Mouse (Mus musculus) c-Kit-positive CD71-positive TER-119-negative erythroid progenitor cells, embryonic 14.5 days (primary cell): Measurements from ENCODE around the gene Fbxl16.

Experiments
- DNase-seq: peaks from one replicate; pipeline ENCODE4 v3.0.0-alpha.2; 2013; ENCODE audit warnings: low read depth

Gene Fbxl16

DNA sequence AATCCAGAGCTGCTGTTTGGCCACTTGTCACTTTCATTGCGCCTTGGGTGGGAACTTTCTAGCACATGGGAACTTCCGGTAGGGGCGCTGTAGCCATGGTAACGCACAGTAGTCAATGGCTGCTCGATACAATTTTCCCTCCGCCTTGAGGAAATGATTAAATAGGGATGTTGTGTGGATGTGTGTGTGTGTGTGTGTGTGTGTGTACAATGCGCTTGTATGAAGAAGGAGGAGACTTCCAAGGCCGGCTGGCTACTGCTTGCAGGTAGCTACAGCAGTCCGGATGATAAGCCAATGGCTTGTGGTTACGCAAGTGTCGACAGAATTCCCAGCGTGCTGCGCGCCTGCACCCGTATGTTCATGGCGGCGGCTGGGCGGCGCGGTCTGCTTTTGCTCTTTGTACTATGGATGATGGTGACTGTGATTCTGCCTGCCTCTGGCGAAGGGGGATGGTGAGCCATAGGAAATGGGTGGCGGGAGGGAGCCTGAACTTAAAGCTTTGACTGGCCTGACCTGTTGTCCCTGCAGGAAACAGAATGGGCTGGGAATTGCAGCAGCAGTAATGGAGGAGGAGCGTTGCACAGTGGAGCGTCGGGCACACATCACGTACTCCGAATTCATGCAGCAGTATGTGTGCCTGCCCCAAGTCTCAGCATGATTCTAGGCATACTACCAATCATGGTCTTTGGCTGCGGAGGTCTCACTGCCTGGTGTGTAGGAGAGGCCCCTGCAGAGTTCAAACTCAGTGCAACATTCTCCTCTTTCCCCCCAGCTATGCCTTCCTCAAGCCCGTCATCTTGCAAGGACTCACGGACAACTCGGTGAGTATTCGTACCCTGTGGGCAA, 20.1 kb downstream of the Fbxl16 start, which contains the start of gene Jmjd8:
Gene Jmjd8 (plus strand): TSS at position 156 of the 846 bp plus-strand sequence.
- peak; percentile 69 for DNase-seq

DNA sequence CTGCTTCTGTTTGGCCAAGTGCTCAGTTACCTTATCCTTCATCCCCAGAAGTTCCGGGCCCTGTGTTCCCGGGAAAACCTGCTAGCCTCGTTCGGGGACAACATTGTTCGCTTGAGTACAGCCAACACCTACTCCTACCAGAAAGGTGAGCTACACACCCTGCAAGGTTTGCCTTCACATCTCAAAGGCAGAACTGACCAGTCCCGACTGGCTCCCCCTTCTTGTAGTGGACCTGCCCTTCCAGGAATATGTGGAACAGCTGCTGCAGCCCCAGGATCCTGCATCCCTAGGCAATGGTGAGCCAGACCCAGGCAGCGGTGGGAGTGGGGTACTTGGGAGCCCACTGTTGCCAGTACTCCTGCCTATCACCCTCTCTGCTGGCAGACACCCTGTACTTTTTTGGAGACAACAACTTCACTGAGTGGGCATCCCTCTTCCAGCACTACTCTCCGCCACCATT, 20.7 kb downstream of the Fbxl16 start:
- no peak for DNase-seq

DNA sequence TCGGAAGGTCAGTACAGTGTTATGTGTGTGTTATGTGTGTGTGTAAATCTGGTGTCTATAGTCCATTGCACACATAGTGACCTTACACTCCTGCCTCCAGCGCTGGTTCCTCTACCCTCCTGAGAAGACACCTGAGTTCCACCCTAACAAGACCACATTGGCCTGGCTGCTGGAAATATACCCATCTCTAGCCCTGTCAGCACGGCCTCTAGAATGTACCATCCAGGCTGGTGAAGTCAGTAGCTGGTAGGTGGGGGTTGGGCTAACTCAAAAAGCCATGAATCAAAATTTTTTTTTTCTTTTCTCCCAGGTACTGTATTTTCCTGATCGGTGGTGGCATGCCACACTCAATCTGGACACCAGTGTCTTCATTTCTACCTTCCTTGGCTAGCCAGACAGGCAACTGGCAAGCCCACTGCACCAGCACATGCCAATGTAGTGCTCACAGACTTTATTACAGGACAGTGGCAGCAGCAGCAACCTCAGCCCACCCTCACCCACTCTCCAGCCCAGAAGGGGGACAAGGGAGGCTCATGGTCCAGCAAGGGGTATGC, 21.4 kb downstream of the Fbxl16 start:
- no peak for DNase-seq

DNA sequence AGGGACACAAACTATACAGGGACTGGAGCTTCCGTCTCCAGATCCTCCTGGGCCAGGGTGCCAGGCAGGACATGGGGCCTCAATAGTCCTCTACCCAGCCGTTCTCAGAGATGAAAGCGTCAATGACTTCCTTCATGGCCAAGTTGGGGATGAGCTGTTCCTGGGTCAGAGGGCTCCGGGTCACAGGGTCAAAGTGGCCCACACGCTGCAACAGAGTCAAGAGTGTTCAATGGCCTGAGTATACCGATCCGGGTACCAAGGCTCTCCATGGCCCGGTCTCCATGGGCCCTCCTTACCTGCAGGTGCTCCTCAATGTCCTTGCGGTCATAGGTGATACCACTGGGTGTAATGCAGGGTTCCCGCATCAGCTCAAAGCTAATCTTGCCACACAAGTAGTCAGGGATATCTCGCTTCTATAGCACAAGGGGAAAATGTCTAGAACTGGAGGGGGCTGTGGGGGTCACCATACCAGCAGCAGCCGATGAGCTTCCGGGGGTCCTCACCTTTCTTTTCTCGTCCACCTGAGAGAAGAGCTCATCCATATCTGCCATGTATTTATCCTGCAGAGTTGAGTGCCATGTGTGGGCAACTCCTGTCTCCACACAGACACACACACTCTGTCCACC, 22.0 kb downstream of the Fbxl16 start:
- DNase-seq: no peak

DNA sequence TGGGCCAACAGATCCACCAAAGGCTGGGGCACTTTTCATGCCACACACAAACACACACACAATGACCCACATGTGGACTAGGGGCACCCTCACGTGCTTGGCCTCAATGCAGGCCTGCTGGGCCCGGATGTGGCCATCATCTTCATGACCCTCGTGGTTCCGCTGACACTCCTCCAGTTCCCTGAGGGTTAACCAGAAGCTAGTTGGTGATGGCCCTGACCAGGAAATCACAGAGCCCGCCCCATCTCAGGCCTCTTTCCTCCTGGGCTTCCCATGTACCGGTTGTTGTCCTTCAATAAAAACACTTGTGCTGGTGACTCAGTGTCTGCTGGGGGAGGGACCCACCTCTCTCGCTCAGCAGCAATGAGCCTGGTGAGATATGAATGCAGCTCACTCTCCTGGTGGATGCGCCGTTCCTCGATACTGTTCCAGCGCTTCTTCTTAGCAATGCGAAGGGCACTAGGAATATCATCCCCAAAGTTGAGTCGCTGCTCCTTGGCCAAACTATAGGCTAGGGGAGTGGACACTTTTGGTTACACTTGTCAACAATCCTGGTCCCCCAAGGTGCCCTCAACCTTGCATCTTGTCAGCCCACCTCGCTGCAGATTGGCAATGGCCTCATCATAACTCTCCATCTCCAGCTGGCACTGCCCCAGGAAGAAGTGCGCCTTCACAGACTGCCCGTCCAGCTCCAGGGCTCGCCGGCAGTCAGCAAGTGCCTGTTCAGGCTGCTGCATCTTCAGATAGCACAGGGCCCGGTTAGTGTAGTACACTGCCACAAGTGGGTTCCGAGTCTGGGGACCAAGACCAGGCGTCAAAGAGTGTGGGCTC, 22.8 kb downstream of the Fbxl16 start:
- DNase-seq: no peak

DNA sequence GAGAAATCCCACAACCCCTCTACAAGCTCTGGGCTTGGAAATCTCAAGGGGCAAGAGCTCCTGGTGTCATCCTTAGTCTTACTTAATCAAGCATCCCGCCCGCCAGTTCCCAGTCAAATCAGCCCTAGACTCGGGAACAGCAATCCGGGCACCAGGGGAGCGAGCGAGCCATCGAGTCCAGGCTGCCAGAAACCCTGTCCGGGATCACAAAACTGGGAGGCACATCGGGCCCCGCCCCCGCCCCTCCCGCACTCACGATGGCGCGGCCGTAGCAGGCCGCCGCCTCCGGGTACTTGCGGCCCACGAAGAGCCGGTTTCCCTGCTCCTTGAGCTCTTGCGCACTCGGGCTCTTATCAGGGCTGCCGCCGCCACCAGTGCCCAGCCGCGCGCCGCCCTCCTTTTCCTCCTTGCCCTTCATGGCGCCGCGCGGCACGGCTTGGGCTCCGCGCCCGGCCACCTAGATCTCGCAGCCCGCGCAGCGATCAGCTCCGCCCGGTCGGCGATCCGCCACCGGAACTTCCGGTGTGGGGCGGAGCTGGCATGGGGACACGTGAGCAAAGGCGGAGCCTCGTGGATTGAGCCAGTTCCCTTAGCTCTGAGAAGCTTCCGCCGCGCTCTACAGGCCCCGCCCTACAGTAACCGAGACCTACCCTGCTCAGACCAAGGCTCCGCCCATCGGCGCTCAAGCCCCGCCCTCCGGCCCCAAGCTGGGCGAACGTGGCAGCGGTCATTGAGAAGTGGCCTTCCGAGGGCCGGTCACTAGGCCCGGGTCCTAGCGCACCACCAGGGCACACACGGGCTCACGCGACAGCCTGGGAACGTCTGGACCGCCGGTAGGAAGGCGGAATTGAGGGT, 23.8 kb downstream of the Fbxl16 start:
- DNase-seq: peak; percentile 98

DNA sequence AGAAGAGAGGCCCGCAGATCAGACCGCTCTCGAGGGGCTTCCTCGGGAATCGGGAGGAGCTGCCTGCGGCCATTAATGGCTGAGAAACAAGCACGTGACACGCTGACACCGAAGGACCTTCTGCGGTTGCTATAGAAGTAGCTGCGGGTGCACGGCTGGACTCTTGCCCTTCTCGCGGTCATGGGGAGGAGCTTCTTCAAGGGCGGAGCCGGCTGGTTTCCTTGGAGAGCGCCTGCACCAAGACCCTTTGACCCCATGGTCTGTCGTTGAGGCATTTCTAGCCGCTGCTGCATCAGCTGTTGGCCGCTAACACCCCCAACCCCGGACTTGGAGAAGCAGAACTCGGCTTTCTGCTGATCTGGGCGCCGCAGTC, 24.4 kb downstream of the Fbxl16 start, which contains the start of gene Stub1:
Gene Stub1 (minus strand): TSS at position 114 of the 373 bp plus-strand sequence.
- no peak for DNase-seq

DNA sequence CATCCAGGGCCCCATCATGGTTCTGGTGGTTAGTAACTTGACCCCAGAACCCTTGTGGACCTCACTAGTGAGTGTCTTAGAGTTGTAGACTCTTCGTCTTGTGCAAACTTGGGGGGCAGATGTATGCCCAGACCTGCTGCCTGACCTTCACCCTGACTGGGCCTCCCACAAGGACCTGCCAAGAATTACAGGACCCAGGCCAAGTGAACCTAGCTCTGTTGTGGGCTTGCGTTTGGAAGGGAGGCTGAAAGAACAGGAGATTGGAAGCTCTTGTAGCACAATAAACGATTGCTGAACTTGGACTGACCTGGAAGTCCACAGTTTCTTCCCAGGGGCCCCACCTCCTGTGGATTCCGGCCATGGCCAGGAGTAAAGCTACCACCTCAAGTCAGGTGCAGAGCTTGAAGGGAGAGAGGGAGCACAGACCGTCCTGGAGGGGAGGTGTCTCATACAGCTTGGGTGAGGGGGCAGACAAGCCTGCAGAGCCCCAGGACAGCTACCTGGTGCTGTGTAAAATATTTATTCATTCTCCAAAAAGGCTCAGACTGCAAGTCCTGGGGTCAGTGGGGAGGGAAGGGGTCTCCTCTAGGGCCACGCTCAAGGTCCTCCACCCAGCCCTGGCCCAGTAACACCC, 25.2 kb downstream of the Fbxl16 start:
- DNase-seq: no peak

DNA sequence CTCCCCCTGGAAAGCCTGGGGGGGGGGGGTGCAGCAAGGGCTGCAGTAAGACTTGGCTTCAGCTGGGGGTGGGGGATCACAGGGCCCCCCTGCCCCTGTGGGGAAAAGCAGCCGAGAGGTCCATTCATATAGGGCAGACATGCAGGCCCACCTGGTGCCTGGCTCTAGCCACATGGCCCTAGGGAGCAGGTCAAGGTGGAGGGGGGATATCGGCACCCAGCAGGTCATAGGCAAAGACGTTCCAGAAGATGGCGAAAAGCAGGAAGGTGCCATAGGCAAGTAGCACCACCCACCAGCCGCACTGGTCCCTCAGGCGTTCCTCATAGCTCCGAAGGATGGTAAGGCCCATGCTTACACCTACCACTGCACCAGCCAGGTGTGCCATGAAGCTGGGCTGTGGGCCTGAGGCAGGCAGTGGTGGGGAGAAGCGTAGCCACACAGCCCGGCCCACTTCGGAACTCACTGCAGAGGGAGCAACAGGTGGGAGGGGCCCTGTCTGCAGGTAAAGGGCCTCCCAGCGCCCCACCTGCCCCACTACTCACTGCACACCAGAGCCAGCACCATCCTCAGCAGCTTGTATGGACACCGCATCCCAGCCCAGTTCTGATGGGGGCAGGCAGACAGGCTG, 25.8 kb downstream of the Fbxl16 start:
- DNase-seq: no peak

DNA sequence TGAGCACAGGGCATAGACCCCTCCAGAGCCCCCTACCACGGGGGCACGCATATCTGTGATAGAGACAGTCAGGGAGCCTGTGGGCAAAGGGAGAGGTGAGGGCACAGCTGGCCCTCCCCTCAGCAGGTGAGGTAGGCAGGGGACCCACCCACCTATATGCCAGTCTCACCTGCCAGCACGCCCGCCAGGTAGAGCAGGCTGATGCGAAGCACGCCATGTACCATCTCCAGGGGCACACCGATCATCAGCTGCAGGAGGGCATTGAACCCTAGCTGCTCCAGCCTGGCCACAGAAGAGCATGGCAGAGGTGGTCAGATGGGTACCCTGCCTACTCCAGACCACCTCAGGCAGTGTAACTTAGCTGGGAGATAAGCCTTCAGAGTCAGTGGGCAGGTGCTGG, 26.4 kb downstream of the Fbxl16 start:
- DNase-seq: no peak

DNA sequence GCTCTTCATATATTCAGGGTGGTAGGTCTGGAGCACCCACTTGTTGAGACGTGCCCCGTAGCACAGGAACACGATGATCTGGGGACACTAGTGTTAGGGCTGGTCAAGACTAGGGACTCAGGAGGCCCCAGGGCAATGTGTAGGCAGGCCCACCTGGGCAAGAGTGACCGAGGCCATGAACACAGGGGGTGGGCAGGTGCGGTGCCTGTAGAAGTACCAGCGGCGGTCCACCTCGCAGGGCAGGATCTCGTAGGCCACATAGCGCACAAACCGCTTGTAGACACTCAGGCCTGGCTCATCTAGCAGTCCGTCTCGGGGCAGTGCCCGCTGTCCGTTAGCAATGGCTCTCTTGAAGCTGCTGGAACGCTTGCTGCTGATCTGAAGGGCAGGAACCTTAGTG, 26.9 kb downstream of the Fbxl16 start:
- no peak for DNase-seq

DNA sequence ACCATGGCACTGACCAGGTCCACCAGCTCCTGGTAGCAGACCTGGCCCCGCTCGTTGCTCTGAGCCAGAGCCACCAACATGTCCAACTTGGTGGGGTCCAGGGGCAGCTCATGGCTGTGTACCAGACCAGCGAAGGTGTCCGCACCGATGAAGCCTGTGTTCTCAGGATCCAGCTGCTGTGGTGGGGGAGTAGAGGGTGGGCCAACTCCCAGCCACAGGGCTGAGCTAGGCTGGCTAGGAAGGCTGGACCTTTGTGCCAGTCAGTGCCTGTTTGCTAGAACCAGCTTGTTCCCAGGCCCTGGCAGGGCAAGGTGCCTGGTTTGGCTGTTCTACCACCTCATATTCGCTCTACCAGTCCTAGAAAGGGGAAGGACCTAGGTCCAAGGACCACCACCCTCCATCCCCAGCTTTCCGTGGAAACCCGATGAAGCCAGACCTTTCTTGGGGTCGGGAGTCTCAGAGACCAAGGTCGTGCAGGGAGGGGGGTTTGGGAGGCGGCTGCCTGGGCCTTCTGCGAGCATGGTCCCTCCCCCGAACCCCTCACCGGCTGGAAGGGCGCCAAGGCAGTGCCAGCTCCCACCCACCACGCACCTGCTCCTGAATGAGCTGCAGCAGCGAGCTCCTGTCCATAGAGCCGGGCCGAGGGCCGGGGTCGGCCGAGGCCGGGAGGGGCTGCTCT, 27.7 kb downstream of the Fbxl16 start:
- no peak for DNase-seq

DNA sequence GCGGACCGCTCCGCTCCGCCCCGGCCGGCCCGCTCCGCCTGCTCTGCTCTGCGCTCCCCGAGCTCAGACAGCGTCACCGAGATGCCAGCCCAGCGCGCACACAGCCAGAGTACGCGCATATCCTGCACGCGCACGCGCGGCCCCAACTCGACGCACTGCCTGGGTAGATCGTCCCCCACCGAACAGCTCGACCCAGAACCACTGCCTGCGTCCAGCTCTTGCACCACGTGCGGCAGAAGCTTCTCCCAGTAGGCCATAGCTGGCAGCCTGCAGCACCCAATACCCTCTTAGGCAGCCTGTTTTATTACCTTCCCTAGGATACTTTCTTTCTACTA, 28.2 kb downstream of the Fbxl16 start, which contains the start of gene Rhbdl1:
Gene Rhbdl1 (minus strand): TSS at position 220 of the 335 bp plus-strand sequence.
- no peak for DNase-seq

DNA sequence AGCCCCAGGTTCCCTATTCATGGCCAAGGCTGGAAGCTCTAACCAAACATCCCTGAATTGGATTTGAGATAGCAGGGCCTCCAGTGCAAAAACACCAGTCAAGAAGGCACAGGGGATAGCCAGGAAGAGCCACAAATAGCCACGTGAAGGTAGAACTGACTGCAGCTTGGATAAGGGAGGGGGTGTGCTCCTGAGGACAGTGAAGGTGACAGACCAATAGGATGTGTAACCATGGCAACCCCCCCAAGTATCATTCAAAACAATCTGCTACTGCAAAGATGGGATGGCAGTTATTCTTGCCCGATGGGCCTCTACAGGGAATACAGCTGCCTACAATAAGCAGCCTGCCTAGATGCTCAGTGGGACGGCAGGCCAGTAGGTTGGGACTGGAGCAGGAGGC, 28.6 kb downstream of the Fbxl16 start:
- DNase-seq: no peak

DNA sequence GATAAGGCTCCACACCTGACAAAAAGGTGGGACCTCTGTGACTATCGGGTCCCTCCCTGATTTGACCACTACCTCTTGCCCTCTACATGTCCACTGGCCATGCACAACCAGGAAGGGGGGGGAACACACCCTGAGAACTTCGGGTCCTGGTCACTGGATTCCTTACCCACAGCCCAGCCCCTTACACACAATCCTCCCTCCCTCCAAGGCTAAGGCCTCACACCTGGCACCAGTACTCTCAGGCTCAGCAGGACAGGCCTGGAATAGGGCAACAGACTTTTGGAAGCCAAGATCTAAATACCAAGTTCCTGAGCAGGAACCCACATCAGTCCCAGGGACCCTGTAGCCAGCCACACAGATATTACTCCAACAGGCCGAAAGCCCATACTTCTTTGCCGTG, 30.0 kb downstream of the Fbxl16 start:
- DNase-seq: no peak

DNA sequence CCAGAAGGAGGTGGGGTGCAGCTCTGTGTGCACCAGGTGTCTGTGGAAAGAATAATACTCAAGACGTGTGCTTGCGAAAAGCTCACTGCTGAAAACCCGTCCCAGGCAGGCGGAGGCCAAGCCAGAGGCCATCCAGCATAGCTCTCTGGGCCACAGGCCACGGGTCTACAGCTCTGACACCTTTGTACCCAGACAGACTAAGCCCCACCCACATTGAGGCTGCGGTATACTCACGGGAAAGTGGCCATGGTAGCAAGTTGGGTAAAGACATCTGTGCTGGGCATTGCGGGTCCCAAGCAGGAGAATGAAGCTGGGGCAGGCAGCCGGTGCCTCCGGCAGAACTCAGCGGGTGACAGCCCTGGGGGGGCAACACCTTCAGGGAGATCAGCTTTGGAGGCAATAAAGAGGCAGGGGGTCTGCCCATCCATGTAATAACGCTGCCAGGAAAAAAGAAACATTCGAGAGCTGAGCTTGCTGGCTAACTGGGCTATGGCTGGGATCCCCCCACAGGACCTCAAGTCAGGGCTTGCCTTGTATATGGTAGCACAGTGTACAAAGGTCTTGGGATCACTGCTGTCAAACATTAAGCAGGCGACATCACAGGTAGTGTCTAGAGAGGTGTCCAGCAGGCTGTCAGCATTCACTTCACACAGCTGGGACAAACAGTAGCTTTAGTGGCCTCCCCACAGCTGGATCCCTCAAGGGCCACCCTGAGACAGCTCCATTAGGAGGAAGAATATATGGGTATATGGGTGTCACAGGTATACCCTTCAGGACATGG, 30.8 kb downstream of the Fbxl16 start:
- DNase-seq: no peak

DNA sequence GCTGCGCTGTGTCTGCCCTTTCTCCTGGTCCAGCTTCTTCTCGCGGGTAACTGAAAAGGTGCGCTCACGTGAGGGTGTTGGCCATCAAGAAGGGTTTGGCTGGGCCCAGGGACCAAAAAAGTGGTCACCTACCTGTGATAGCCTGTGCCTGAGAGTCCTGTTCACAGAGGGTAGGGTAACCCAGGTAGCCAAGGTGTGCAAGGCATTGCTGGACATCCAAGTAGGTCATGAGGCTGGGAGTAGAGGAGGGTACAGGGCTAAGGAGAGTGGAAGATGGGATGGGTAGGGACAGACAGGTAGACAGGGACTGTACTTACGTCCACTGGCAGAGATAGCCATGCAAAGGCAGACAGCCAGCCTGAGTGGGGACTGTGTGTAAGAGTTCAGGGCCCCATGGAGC, 31.6 kb downstream of the Fbxl16 start:
- DNase-seq: no peak

DNA sequence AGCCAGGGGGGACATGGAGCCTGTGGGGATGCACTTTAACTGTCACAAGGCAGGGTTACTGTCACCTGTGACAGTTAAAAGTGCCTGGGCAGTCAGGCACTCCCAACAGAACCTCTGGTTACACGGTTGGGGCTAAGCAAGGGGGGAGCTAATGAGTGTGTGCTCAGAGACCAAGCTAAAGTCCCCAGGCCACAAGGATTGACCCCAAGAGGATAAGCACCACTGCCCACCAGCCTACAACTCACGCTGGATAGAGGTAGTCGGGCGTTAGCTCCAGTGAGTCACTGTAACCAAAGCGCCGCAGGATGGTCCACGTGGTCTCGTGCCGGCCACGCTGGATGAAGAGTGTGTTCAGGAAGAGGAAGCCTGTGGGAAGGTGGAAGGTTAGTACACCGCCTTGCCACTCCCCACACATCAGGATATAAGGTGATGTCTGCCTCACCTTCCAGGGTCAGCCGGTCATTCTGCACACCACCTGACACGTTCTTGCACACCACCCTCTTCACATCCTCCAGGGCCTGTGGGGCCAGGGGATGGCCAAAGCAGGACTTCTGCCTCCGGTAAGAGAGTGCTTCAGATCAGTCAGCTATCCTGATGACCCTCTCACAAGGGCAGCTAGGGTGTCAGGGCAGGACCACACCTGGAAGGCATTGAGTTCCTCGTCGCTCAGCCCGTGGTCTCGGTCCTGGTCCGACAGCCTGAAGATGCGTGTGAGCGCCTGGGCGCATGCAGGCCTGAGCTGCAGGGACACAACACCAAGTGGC, 32.4 kb downstream of the Fbxl16 start, which contains the start of gene Gm20683:
Gene Gm20683 (minus strand): TSS at position 647 of the 764 bp plus-strand sequence.
- DNase-seq: no peak
